Mouse (Mus musculus): ENCODE measurements around the gene Nmrk1. TPM values are rescaled to one million over a fixed set of nuclear protein-coding genes. Genes with fewer than 3 reads are reported as not detected.

Nmrk1 gene
- polyA plus RNA-seq, 1 experiment = 10.2 TPM

- TF ChIP-seq POLR2A (IDR thresholded peaks at IDR 0.05; ENCODE audit: extremely low read depth, insufficient read depth, low read length) (no peak), CTCF (IDR thresholded peaks at IDR 0.05; ENCODE audit: extremely low read depth, insufficient read depth, low read length) (no peak)
- H3K4me3 ChIP-seq (ENCODE audit: insufficient read depth, low read length) = no peak overlapping the region
- H3K27ac ChIP-seq (ENCODE audit: insufficient read depth, low read length) = no peak overlapping the region
- no peaks in the 10 kb centered on the region; the same call in 1 of the 2 replicates for H3K4me1 ChIP-seq (ENCODE audit: control insufficient read depth, insufficient read depth, low read length)
These were observed 23.8 kb upstream of the Nmrk1 start for GRCm38 (mm10) chr19:18607907-18608306.

GRCm38 (mm10) chr19:18608975-18609374 is 22.8 kb upstream of the Nmrk1 start:
- Histone ChIP-seq H3K27ac (ENCODE audit: insufficient read depth, low read length) (peak overlapping the region; percentile 9; the same call in 1 of the 2 replicates), H3K4me1 (ENCODE audit: control insufficient read depth, insufficient read depth, low read length) (no peaks in the 10 kb centered on the region; the same call in 1 of the 2 replicates), H3K4me3 (ENCODE audit: insufficient read depth, low read length) (no peak overlapping the region)
- TF ChIP-seq POLR2A (IDR thresholded peaks at IDR 0.05; ENCODE audit: extremely low read depth, insufficient read depth, low read length) = no peak
- no peak for TF ChIP-seq CTCF (IDR thresholded peaks at IDR 0.05; ENCODE audit: extremely low read depth, insufficient read depth, low read length)

GRCm38 (mm10) chr19:18614337-18614736 is 17.4 kb upstream of the Nmrk1 start:
- TF ChIP-seq POLR2A (IDR thresholded peaks at IDR 0.05; ENCODE audit: extremely low read depth, insufficient read depth, low read length) (no peak), CTCF (IDR thresholded peaks at IDR 0.05; ENCODE audit: extremely low read depth, insufficient read depth, low read length) (no peak)
- H3K4me3 ChIP-seq (ENCODE audit: insufficient read depth, low read length) = no peak overlapping the region

GRCm38 (mm10) chr19:18615680-18616240 is 16.0 kb upstream of the Nmrk1 start:
- TF ChIP-seq POLR2A (IDR thresholded peaks at IDR 0.05; ENCODE audit: extremely low read depth, insufficient read depth, low read length) (no peak), CTCF (IDR thresholded peaks at IDR 0.05; ENCODE audit: extremely low read depth, insufficient read depth, low read length) (no peak)
- H3K27ac ChIP-seq (ENCODE audit: insufficient read depth, low read length) = peak overlapping the region; percentile 77

More at GRCm38 (mm10) chr19:18614337-18614736, 17.4 kb upstream of the Nmrk1 start:
- no peak overlapping the region for H3K27ac ChIP-seq (ENCODE audit: insufficient read depth, low read length)
- no peaks in the 10 kb centered on the region; the same call in 1 of the 2 replicates for H3K4me1 ChIP-seq (ENCODE audit: control insufficient read depth, insufficient read depth, low read length)

GRCm38 (mm10) chr19:18617504-18617903 is 14.2 kb upstream of the Nmrk1 start:
- TF ChIP-seq CTCF (IDR thresholded peaks at IDR 0.05; ENCODE audit: extremely low read depth, insufficient read depth, low read length) = no peak
- no peak for TF ChIP-seq POLR2A (IDR thresholded peaks at IDR 0.05; ENCODE audit: extremely low read depth, insufficient read depth, low read length)
- Histone ChIP-seq H3K27ac (ENCODE audit: insufficient read depth, low read length) (no peak overlapping the region), H3K4me3 (ENCODE audit: insufficient read depth, low read length) (no peak overlapping the region), H3K4me1 (ENCODE audit: control insufficient read depth, insufficient read depth, low read length) (no peaks in the 10 kb centered on the region; the same call in 1 of the 2 replicates)

More at GRCm38 (mm10) chr19:18615680-18616240, 16.0 kb upstream of the Nmrk1 start:
- H3K4me3 ChIP-seq (ENCODE audit: insufficient read depth, low read length) = no peak overlapping the region
- no peaks in the 10 kb centered on the region; the same call in 1 of the 2 replicates for H3K4me1 ChIP-seq (ENCODE audit: control insufficient read depth, insufficient read depth, low read length)

GRCm38 (mm10) chr19:18619060-18619459 is 12.7 kb upstream of the Nmrk1 start:
- Histone ChIP-seq H3K4me1 (ENCODE audit: control insufficient read depth, insufficient read depth, low read length) (no peaks in the 10 kb centered on the region; the same call in 1 of the 2 replicates), H3K4me3 (ENCODE audit: insufficient read depth, low read length) (no peak overlapping the region), H3K27ac (ENCODE audit: insufficient read depth, low read length) (no peak overlapping the region)
- no peak for TF ChIP-seq CTCF (IDR thresholded peaks at IDR 0.05; ENCODE audit: extremely low read depth, insufficient read depth, low read length)
- TF ChIP-seq POLR2A (IDR thresholded peaks at IDR 0.05; ENCODE audit: extremely low read depth, insufficient read depth, low read length) = no peak

- Histone ChIP-seq H3K4me3 (ENCODE audit: insufficient read depth, low read length) (no peak overlapping the region), H3K27ac (ENCODE audit: insufficient read depth, low read length) (no peak overlapping the region), H3K4me1 (ENCODE audit: control insufficient read depth, insufficient read depth, low read length) (no peaks in the 10 kb centered on the region; the same call in 1 of the 2 replicates)
- no peak for TF ChIP-seq CTCF (IDR thresholded peaks at IDR 0.05; ENCODE audit: extremely low read depth, insufficient read depth, low read length)
- TF ChIP-seq POLR2A (IDR thresholded peaks at IDR 0.05; ENCODE audit: extremely low read depth, insufficient read depth, low read length) = no peak
These were observed 12.1 kb upstream of the Nmrk1 start for GRCm38 (mm10) chr19:18619691-18620090.

GRCm38 (mm10) chr19:18623894-18624293 is 7.9 kb upstream of the Nmrk1 start:
- Histone ChIP-seq H3K4me1 (ENCODE audit: control insufficient read depth, insufficient read depth, low read length) (no peaks in the 10 kb centered on the region), H3K4me3 (ENCODE audit: insufficient read depth, low read length) (no peak overlapping the region), H3K27ac (ENCODE audit: insufficient read depth, low read length) (no peak overlapping the region)
- no peak for TF ChIP-seq CTCF (IDR thresholded peaks at IDR 0.05; ENCODE audit: extremely low read depth, insufficient read depth, low read length)
- no peak for TF ChIP-seq POLR2A (IDR thresholded peaks at IDR 0.05; ENCODE audit: extremely low read depth, insufficient read depth, low read length)

GRCm38 (mm10) chr19:18629589-18629988 is 2.2 kb upstream of the Nmrk1 start:
- peaks cover 1% of the 10 kb centered on the region; the same call in 1 of the 2 replicates for H3K4me1 ChIP-seq (ENCODE audit: control insufficient read depth, insufficient read depth, low read length)
- no peak overlapping the region for H3K4me3 ChIP-seq (ENCODE audit: insufficient read depth, low read length)
- TF ChIP-seq POLR2A (IDR thresholded peaks at IDR 0.05; ENCODE audit: extremely low read depth, insufficient read depth, low read length) = no peak
- no peak for TF ChIP-seq CTCF (IDR thresholded peaks at IDR 0.05; ENCODE audit: extremely low read depth, insufficient read depth, low read length)
- H3K27ac ChIP-seq (ENCODE audit: insufficient read depth, low read length) = no peak overlapping the region
